In the genomic region with DNA sequence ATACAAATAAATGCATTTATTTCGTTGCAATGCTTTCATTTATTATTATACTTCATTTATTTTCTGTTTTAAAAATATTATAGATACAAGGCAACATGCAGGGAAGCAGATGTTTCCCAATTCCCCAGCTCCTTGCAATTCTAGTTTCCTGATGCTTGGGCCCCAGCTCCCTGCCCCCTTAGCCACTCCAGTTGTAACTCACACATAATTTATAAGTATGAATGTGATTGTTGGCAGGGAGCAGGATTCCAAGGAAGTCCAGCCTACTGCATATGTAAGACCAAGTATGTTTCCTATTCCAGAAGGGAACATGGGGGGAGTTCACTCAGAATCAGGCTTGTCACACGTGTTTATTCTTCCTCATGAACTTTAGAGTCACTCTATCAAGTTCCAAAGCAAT, we compare ENCODE assay signal across 13 mouse cellular contexts.
"Had no signal": no experiment of that assay in that cellular context is flagged by ENCODE, and none has a peak within 500 bp of the region (broad histone marks: within the 10 kb centered on the region; RNA-seq: fewer than 3 reads in every experiment).

No protein-coding gene starts in this region.

- DNase-seq: layer of hippocampus, adult 9-11 months; liver; liver, embryonic 13.5 days; liver, postnatal 0 days; midbrain, embryonic 14.5 days; right cerebral cortex, adult 18-20 months; right cerebral cortex, postnatal 25 days; thymus, postnatal 36 days had no signal

- H3K4me3 ChIP-seq: hindbrain, embryonic 13.5 days; limb, embryonic 12.5 days; liver, embryonic 13.5 days; myocyte; neural tube, embryonic 15.5 days had no signal

- H3K27me3 ChIP-seq: hindbrain, embryonic 13.5 days; limb, embryonic 12.5 days; liver, embryonic 13.5 days; neural tube, embryonic 15.5 days had no signal

- H3K4me1 ChIP-seq: hindbrain, embryonic 13.5 days; limb, embryonic 12.5 days; liver, embryonic 13.5 days; neural tube, embryonic 15.5 days had no signal

- ATAC-seq: hindbrain, postnatal 0 days; liver, postnatal 0 days had no signal

- H3K9ac ChIP-seq: hindbrain, embryonic 13.5 days; limb, embryonic 12.5 days; liver, embryonic 13.5 days; liver, postnatal 0 days; neural tube, embryonic 15.5 days had no signal

- H3K27ac ChIP-seq: hindbrain, embryonic 13.5 days; hindbrain, postnatal 0 days; limb, embryonic 12.5 days; liver, embryonic 13.5 days; neural tube, embryonic 15.5 days had no signal

- H3K9me3 ChIP-seq: liver, embryonic 13.5 days; neural tube, embryonic 15.5 days had no signal

- H3K36me3 ChIP-seq: hindbrain, embryonic 13.5 days; limb, embryonic 12.5 days; liver, embryonic 13.5 days; neural tube, embryonic 15.5 days had no signal

- H3K4me2 ChIP-seq: hindbrain, embryonic 13.5 days; limb, embryonic 12.5 days; liver, embryonic 13.5 days; neural tube, embryonic 15.5 days had no signal
